17 mouse cellular contexts compared by ENCODE assay signal in genomic region chr19:60617007-60617406, GRCm38 (mm10).
"Had no signal": no experiment of that assay in that cellular context is flagged by ENCODE, and none has a peak within 500 bp of the region (broad histone marks: within the 10 kb centered on the region; RNA-seq: fewer than 3 reads in every experiment).

No protein-coding gene starts in this region.

- H3K27ac ChIP-seq: kidney, postnatal 0 days; left cerebral cortex, adult 2 months; limb, embryonic 10.5 days; liver, embryonic 15.5 days; midbrain, embryonic 12.5 days; neural tube, embryonic 15.5 days had no signal

- H3K27me3 ChIP-seq: liver, embryonic 15.5 days; midbrain, embryonic 12.5 days; neural tube, embryonic 15.5 days had no signal

- H3K4me2 ChIP-seq: liver, embryonic 11.5 days; liver, embryonic 15.5 days; midbrain, embryonic 12.5 days; neural tube, embryonic 15.5 days had no signal

- ATAC-seq: lung, postnatal 0 days; midbrain, embryonic 16.5 days had no signal

- H3K4me1 ChIP-seq: limb, embryonic 10.5 days; liver, embryonic 15.5 days; megakaryocyte, embryonic 14.5 days; midbrain, embryonic 12.5 days; neural tube, embryonic 15.5 days had no signal

- H3K9ac ChIP-seq: liver, embryonic 15.5 days; midbrain, embryonic 12.5 days; neural tube, embryonic 15.5 days had no signal

- H3K9me3 ChIP-seq: limb, embryonic 10.5 days; liver, embryonic 15.5 days; megakaryocyte, embryonic 14.5 days; midbrain, embryonic 12.5 days; neural tube, embryonic 15.5 days had no signal

- DNase-seq: kidney, adult 9 months; kidney, postnatal 4 days; lung, adult 2 months; lung, postnatal 36 days; right cerebral cortex, adult 18-20 months; thymus, adult 2 months; thymus, postnatal 25 days had no signal

- H3K4me3 ChIP-seq: left cerebral cortex, adult 2 months; limb, embryonic 10.5 days; liver, embryonic 15.5 days; megakaryocyte, embryonic 14.5 days; midbrain, embryonic 12.5 days; neural tube, embryonic 15.5 days had no signal

- H3K36me3 ChIP-seq: limb, embryonic 10.5 days; liver, embryonic 15.5 days; midbrain, embryonic 12.5 days; neural tube, embryonic 15.5 days had no signal
